Mouse (Mus musculus): ENCODE results near the gene Zfp157.
"Not testable (repeated sequence)": the region's sequence is repeated elsewhere in the genome, so short reads cannot be mapped to it uniquely, and the experiment has no call there.

Zfp157 gene

GRCm38 (mm10) chr5:138441286-138442194, at the start of gene Zfp157:
Gene Zfp157 (plus strand): TSS chr5:138441468.
- DNase-seq (ENCODE audit: low read depth, low spot score) = peak; percentile 93

DNA sequence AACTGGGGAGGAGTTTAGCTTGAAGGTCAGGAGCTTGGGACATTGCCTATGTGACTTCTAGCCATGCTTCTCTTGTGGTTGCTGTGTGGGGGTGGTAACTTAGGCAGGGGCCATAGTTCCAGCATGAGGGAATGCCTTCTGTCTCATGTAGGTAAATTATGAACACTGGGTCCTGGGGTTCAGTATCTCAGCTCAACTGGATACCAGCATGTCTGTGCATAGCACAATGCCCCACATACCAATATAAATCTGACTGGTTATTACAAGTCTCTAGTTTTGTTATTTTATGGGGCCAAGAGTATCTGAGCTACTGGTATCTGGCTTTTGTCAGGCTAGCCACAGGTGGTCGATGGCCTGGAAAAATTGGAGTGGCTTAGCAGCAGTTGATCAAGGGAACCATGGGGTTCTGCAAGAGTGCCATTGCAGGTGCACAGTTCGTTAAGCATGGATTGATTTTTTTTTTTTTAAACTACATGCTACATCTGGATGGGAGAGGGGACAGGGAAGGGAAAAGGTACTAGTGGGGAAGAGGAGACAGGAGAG, 43.4 kb upstream of the Zfp157 start:
- DNase-seq (ENCODE audit: low read depth, low spot score) = no peak

DNA sequence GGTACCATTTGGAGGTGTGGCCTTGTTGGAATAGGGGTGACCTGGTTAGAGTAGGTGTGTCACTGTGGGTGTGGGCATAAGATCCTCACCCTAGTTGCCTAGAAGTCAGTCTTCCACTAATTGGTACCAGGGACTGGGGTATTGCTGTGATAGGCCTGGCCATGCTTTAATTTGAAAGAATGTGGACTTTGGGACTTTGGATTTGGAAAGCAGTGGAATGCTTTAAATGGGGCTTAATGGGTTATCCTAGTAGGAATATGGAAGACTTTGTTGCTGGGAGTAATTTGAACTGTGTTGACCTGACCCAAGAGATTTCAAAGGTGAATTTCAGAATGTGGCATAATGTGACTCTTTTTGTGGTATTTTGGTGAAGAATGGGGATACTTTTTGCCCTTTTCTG, 40.8 kb upstream of the Zfp157 start:
- not testable (repeated sequence) for DNase-seq (ENCODE audit: low read depth, low spot score)

DNA sequence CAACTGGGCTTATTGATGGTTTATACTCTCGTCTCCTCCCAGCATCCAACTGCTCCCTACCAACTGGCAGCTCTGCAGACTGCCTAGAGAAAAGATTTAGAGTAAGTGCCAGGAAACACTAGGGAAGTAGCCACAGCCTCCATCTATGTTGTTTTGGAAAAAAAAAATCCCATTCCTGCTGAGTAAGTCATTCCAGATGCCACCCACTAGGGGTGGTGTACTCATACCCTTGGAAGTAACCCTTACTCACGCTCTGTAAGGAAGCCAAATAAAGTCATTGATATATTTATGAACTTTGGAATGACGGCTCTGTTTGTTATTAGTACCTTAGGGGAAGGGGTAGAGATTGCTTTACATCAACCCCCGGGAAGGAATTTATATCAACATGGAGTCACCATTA, 17.1 kb downstream of the Zfp157 start:
- no peak for DNase-seq (ENCODE audit: low read depth, low spot score)

GRCm38 (mm10) chr5:138459107-138459506, 17.8 kb downstream of the Zfp157 start:
- DNase-seq (ENCODE audit: low read depth, low spot score) = no peak

GRCm38 (mm10) chr5:138473601-138474000, 32.3 kb downstream of the Zfp157 start:
- peak; percentile 45 for DNase-seq (ENCODE audit: low read depth, low spot score)

DNA sequence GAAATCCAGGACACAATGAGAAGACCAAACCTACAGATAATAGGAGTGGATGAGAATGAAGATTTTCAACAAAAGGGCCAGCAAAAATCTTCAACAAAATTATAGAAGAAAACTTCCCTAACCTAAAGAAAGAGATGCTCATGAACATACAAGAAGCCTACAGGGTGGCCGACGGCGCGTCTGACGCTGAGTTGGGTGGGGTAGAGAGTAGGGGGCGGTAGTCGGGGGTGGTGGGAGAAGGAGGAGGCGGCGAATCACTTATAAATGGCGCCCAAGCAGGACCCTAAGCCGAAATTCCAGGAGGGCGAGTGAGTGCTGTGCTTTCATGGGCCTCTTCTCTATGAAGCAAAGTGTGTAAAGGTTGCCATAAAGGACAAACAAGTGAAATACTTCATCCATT, 63.3 kb downstream of the Zfp157 start:
- DNase-seq (ENCODE audit: low read depth, low spot score) = not testable (repeated sequence)
